Mouse (Mus musculus) CH12.LX (cell line): ENCODE data around the gene Hoxa13.

Source experiments
- CTCF ChIP-seq, 2 experiments: IDR thresholded peaks in 1 of 2; conservative IDR thresholded peaks in 1 of 2; 2 replicates each; pipeline ENCODE4 v1.5.1; 2011 to 2012; ENCODE audit warnings: low read depth in 2 of 2, low read length in 2 of 2, improper control_type of control experiment in 1 of 2, inconsistent platforms in 1 of 2, mild to moderate bottlenecking in 1 of 2, moderate library complexity in 1 of 2
- HCFC1 ChIP-seq: IDR thresholded peaks from 2 replicates; pipeline ENCODE4 v1.6.1; 2012; ENCODE audit warnings: low read depth, mild to moderate bottlenecking, inconsistent platforms, low read length, improper control_type of control experiment
- KAT2A ChIP-seq: IDR thresholded peaks from 2 replicates; pipeline ENCODE4 v1.6.1; 2012; ENCODE audit warnings: low read length, improper control_type of control experiment, inconsistent platforms; ENCODE audit not compliant: insufficient replicate concordance
- MAFK ChIP-seq: IDR thresholded peaks from 2 replicates; pipeline ENCODE4 v1.6.1; 2011; ENCODE audit warnings: low read length, improper control_type of control experiment; ENCODE audit not compliant: insufficient replicate concordance
- MAX ChIP-seq: IDR thresholded peaks from 2 replicates; pipeline ENCODE4 v1.6.1; 2011; ENCODE audit warnings: low read length, improper control_type of control experiment
- MAZ ChIP-seq: IDR thresholded peaks from 2 replicates; pipeline ENCODE4 v1.6.1; 2012; ENCODE audit warnings: low read depth, mild to moderate bottlenecking, inconsistent platforms, low read length, improper control_type of control experiment, moderate library complexity
- POLR2A ChIP-seq: IDR thresholded peaks from 2 replicates; pipeline ENCODE4 v1.6.1; 2011; ENCODE audit warnings: low read depth, mild to moderate bottlenecking, improper control_type of control experiment, low read length
- POLR2AphosphoS2 ChIP-seq: IDR thresholded peaks from 2 replicates; pipeline ENCODE4 v1.6.1; 2011; ENCODE audit warnings: low read depth, low read length, improper control_type of control experiment
- ZNF384 ChIP-seq: IDR thresholded peaks from 2 replicates; pipeline ENCODE4 v1.6.1; 2012; ENCODE audit warnings: low read depth, low read length, improper control_type of control experiment, inconsistent platforms

GRCm38 (mm10) chr6:52262463-52263320 is 2.0 kb upstream of the Hoxa13 start:
- TF ChIP-seq POLR2AphosphoS2 (no peak), CTCF (conservative IDR thresholded peaks at IDR 0.05 in 1 of 2, IDR thresholded peaks at IDR 0.05 in 1 of 2; ENCODE audit: low read depth in 2 of 2, low read length in 2 of 2) (no peak), MAZ (no peak), MAX (no peak), HCFC1 (no peak), ZNF384 (no peak), KAT2A (no peak), POLR2A (no peak), MAFK (no peak)
